Mouse (Mus musculus) C2C12 (cell line): Measurements from ENCODE around the gene Gm37240.

ENCODE experiments used
- CTCF ChIP-seq: IDR thresholded peaks from one replicate; pipeline ENCODE4 v1.5.1; 2011; ENCODE audit not compliant: control insufficient read depth, insufficient read depth, insufficient read length
- MAX ChIP-seq: IDR thresholded peaks from one replicate; pipeline ENCODE4 v1.6.1; 2011; ENCODE audit warnings: mild to moderate bottlenecking, control low read depth
- MYOD1 ChIP-seq: IDR thresholded peaks from one replicate; pipeline ENCODE4 v1.6.1; 2011; ENCODE audit warnings: low read depth; ENCODE audit not compliant: control insufficient read depth, insufficient read length
- MYOG ChIP-seq: IDR thresholded peaks from one replicate; pipeline ENCODE4 v1.6.1; 2011; ENCODE audit not compliant: control insufficient read depth, insufficient read length; ENCODE audit errors: extremely low read depth
- USF1 ChIP-seq: IDR thresholded peaks from one replicate; pipeline ENCODE4 v1.6.1; 2011; ENCODE audit warnings: low read depth, mild to moderate bottlenecking, control low read depth, moderate library complexity

- TF ChIP-seq CTCF (peak; percentile 66), USF1 (no peak), MAX (no peak), MYOG (no peak), MYOD1 (no peak)
These were observed 36.9 kb upstream of the Gm37240 start for GRCm38 (mm10) chr3:85923954-85924945.
